Comparison of ENCODE assay signal across 9 mouse cellular contexts in genomic region chr5:143049746-143050145, GRCm38 (mm10).
A peak's percentile ranks its signal among the peaks of the same experiment; 100 is the strongest.
DNase-seq lines count a peak whose midpoint lies in the region; ATAC-seq lines count a peak whose summit lies in the region.
"Had no signal": no experiment of that assay in that cellular context is flagged by ENCODE, and none has a peak within 500 bp of the region (broad histone marks: within the 10 kb centered on the region; RNA-seq: fewer than 3 reads in every experiment).

No protein-coding gene starts in this region.

- H3K9ac ChIP-seq in heart, embryonic 14.5 days (ENCODE audit: low read length), result peak overlapping the region; percentile 32
- H3K9ac ChIP-seq in limb, embryonic 15.5 days, result no peak overlapping the region

- H3K36me3 ChIP-seq in heart, embryonic 14.5 days (ENCODE audit: control insufficient read depth, insufficient read depth, low read length), result peaks cover 5% of the 10 kb centered on the region
- peaks cover 25% of the 10 kb centered on the region for H3K36me3 ChIP-seq in limb, embryonic 15.5 days

- peak overlapping the region; percentile 70 to 76 for H3K27ac ChIP-seq in heart, embryonic 14.5 days (replicated peaks in 1 of 2; ENCODE audit: control insufficient read depth in 1 of 2, insufficient read depth in 1 of 2, low read depth in 2 of 2, low read length in 2 of 2)
- peak overlapping the region; percentile 71; the same call in 1 of the 2 replicates for H3K27ac ChIP-seq in limb, embryonic 15.5 days

- WGBS in heart, embryonic 14.5 days, result 8% methylated on average over 4 of the region's 4 CpGs
- 40% methylated on average over 4 of the region's 4 CpGs for WGBS in limb, embryonic 15.5 days

- no peak for DNase-seq in heart, postnatal 25 days (ENCODE audit: low spot score)
- DNase-seq in retina, postnatal 1 day, result peak; percentile 22
- no peak for DNase-seq in retina, embryonic 14.5 days (ENCODE audit: low spot score)
- no peak for DNase-seq in Muller cell, postnatal 12 days (ENCODE audit: inconsistent ontology term)
- no peak for DNase-seq in cerebellum, adult 9-11 months
- no peak for DNase-seq in adrenal gland, postnatal 25 days
- DNase-seq: spleen, adult 18-20 months had no signal

- ATAC-seq in heart, embryonic 14.5 days (ENCODE audit: insufficient number of reproducible peaks, insufficient read depth, low FRiP score, low read depth), result no peak
- ATAC-seq in limb, embryonic 15.5 days (ENCODE audit: insufficient number of reproducible peaks, low FRiP score, low TSS enrichment, low read depth), result no peak

- H3K4me2 ChIP-seq in heart, embryonic 14.5 days (ENCODE audit: low read length), result peak overlapping the region; percentile 32
- no peak overlapping the region for H3K4me2 ChIP-seq in limb, embryonic 15.5 days

- H3K4me3 ChIP-seq in heart, embryonic 14.5 days (ENCODE audit: control insufficient read depth in 1 of 2, insufficient read depth in 1 of 2, low read depth in 1 of 2, low read length in 2 of 2), result no peak overlapping the region
- no peak overlapping the region for H3K4me3 ChIP-seq in limb, embryonic 15.5 days

- H3K4me1 ChIP-seq in heart, embryonic 14.5 days (ENCODE audit: control insufficient read depth in 2 of 2, insufficient read depth in 2 of 2, low read length in 2 of 2), result peaks cover 23 to 69% of the 10 kb centered on the region in 2 experiments
- peaks cover 20% of the 10 kb centered on the region for H3K4me1 ChIP-seq in limb, embryonic 15.5 days

- H3K9me3 ChIP-seq in heart, embryonic 14.5 days (ENCODE audit: control insufficient read depth, low read length), result no peaks in the 10 kb centered on the region
- no peaks in the 10 kb centered on the region for H3K9me3 ChIP-seq in limb, embryonic 15.5 days

- intact Hi-C loops in heart, postnatal 25 days (cut with DNase I), result no loop called here

- no peaks in the 10 kb centered on the region for H3K27me3 ChIP-seq in heart, embryonic 14.5 days (ENCODE audit: control insufficient read depth, insufficient read depth, low read length)
- H3K27me3 ChIP-seq in limb, embryonic 15.5 days, result no peaks in the 10 kb centered on the region
